7 mouse cellular contexts compared by ENCODE assay signal in the genomic region with DNA sequence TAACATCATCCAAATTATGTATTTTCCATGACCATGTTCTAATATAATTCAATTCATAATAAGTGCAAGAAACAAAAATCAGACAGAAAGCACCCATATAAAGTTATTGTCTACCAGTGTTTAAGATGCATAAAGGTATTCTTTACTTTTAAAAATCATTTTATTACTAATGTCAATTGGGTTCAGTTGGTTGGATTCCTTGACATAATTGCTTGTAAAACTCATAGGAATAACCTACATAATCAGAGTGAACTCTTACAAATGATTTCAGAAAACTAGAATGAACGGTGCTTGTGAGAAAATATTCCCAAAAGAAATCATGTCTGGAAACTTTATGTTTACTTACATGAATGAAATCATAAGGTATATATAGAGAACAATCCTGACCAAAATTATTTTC. TPM values are rescaled to one million over a fixed set of nuclear protein-coding genes. Genes with fewer than 3 reads are reported as not detected.
DNase-seq lines count a peak whose midpoint lies in the region; ATAC-seq and TF ChIP-seq lines count a peak whose summit lies in the region.
"Not testable (repeated sequence)": the region's sequence is repeated elsewhere in the genome, so short reads cannot be mapped to it uniquely, and the experiment has no call there.
"Had no signal": no experiment of that assay in that cellular context is flagged by ENCODE, and none has a peak within 500 bp of the region (broad histone marks: within the 10 kb centered on the region; RNA-seq: fewer than 3 reads in every experiment).

Vmn2r79 (plus strand) TSS at position 301 of the 400 bp plus-strand sequence.

- not testable (repeated sequence) for H3K9ac ChIP-seq in midbrain, embryonic 11.5 days (ENCODE audit: low read length)

- 80% methylated on average over 1 of the region's 1 CpGs for WGBS in midbrain, embryonic 11.5 days
- WGBS in olfactory bulb, adult 2 months = 83% methylated on average over 1 of the region's 1 CpGs

- DNase-seq in midbrain, embryonic 11.5 days (ENCODE audit: low spot score, missing footprints) = peak; percentile 53

- not testable (repeated sequence) for TF ChIP-seq CTCF in olfactory bulb, adult 2 months (IDR thresholded peaks at IDR 0.05; ENCODE audit: insufficient read depth, low read depth, low read length)

- not testable (repeated sequence) for H3K36me3 ChIP-seq in midbrain, embryonic 11.5 days (ENCODE audit: control insufficient read depth, insufficient read depth, low read length)

- H3K4me2 ChIP-seq in midbrain, embryonic 11.5 days = not testable (repeated sequence)

- TF ChIP-seq POLR2A in olfactory bulb, adult 2 months (IDR thresholded peaks at IDR 0.05; ENCODE audit: insufficient read depth, low read depth, low read length) = not testable (repeated sequence)

- H3K4me1 ChIP-seq in midbrain, embryonic 11.5 days (ENCODE audit: control insufficient read depth, insufficient read depth, low read length); olfactory bulb, adult 2 months (ENCODE audit: control insufficient read depth, insufficient read depth, low read length): not testable (repeated sequence)

- not testable (repeated sequence) for H3K4me3 ChIP-seq in midbrain, embryonic 11.5 days (ENCODE audit: low read depth, low read length); olfactory bulb, adult 2 months (ENCODE audit: insufficient read depth, low read depth, low read length)

- ATAC-seq in midbrain, embryonic 11.5 days (ENCODE audit: low FRiP score) = not testable (repeated sequence)

- not testable (repeated sequence) for H3K27me3 ChIP-seq in midbrain, embryonic 11.5 days (ENCODE audit: control insufficient read depth, insufficient read depth, low read length)

- not testable (repeated sequence) for H3K9me3 ChIP-seq in midbrain, embryonic 11.5 days (ENCODE audit: control insufficient read depth, low read length)

- H3K27ac ChIP-seq in midbrain, embryonic 11.5 days (ENCODE audit: low read depth, low read length); olfactory bulb, adult 2 months (ENCODE audit: insufficient read depth, low read depth, low read length): not testable (repeated sequence)

RNA-seq across cellular contexts. Expression of gene Vmn2r79, which starts in this region (rescaled TPM):
- polyA plus RNA-seq in midbrain, embryonic 11.5 days (2014; fragmentation: Nextera tagmentation; extraction: Ambion mirVana) = not detected in 2 replicates
- not detected in 2 replicates for polyA plus RNA-seq in olfactory bulb, adult 2 months (2012; ENCODE audit: insufficient read depth, insufficient read length, low replicate concordance, missing spikeins)
- polyA plus RNA-seq: activated CD4-positive, CD25-positive, alpha-beta regulatory T cell, adult 4 months; adrenal gland, adult 2 months; brain, embryonic 14.5 days; cerebellum, adult 2 months; G1E had no signal

Comparison
In these comparisons a context has a peak if more than half of its experiments do, and no peak if none do; other contexts are left out.
1. Peak in DNase-seq in midbrain, embryonic 11.5 days; RNA of the gene not detected or under 1 TPM.